Mouse (Mus musculus) liver, embryonic 14.5 days (tissue): ENCODE data around the gene Rin2. TPM values are rescaled to one million over a fixed set of nuclear protein-coding genes. Genes with fewer than 3 reads are reported as not detected.

Experiments used
- ATAC-seq: fragments of 200-750 bp; cut with Nextera tagmentation; 2 replicates; pipeline ENCODE4 v1.8.0; 2017; ENCODE audit warnings: moderate number of reproducible peaks, mild to moderate bottlenecking, moderate library complexity; ENCODE audit not compliant: insufficient read depth
- DNase-seq, 3 experiments: peaks; one replicate each; pipeline ENCODE4 v3.0.0-alpha.2; 2012 to 2013; ENCODE audit warnings: low read depth in 3 of 3, low spot score in 3 of 3
- H3K27ac ChIP-seq: fragments of 300-500 bp; sonication (generic); 2 replicates; pipeline ENCODE4 v1.5.1; 2014; ENCODE audit warnings: moderate library complexity, mild to moderate bottlenecking, control low read depth, inconsistent platforms
- H3K27me3 ChIP-seq: fragments of 300-500 bp; sonication (generic); 2 replicates; pipeline ENCODE4 v1.6.1; 2014; ENCODE audit warnings: mild to moderate bottlenecking, low read length, moderate library complexity; ENCODE audit not compliant: control insufficient read depth, insufficient read depth
- H3K36me3 ChIP-seq: fragments of 300-500 bp; sonication (generic); replicated peaks from 2 replicates; pipeline ENCODE4 v1.6.1; 2014; ENCODE audit warnings: low read depth; ENCODE audit not compliant: control insufficient read depth, insufficient read depth
- H3K4me1 ChIP-seq, 2 experiments: fragments of 200-500 bp in 1 of 2; fragments of 300-500 bp in 1 of 2; sonication (generic) in 1 of 2; replicated peaks; 2 replicates each; pipeline ENCODE4 v1.6.1; 2012 to 2014; ENCODE audit warnings: antibody characterized with exemption in 1 of 2, inconsistent platforms in 1 of 2, low read length in 1 of 2; ENCODE audit not compliant: control insufficient read depth in 2 of 2, insufficient read depth in 2 of 2
- H3K4me2 ChIP-seq: fragments of 300-500 bp; sonication (generic); 2 replicates; pipeline ENCODE4 v1.6.1; 2014; ENCODE audit warnings: low read depth, mild to moderate bottlenecking, control low read depth, moderate library complexity
- H3K4me3 ChIP-seq, 2 experiments: fragments of 200-500 bp in 1 of 2; fragments of 300-500 bp in 1 of 2; sonication (generic) in 1 of 2; 2 replicates each; pipeline ENCODE4 v1.5.1; 2012 to 2014; ENCODE audit warnings: low read depth in 2 of 2, low read length in 2 of 2, mild to moderate bottlenecking in 2 of 2, control low read depth in 1 of 2, inconsistent platforms in 1 of 2, moderate library complexity in 1 of 2; ENCODE audit not compliant: insufficient read depth in 1 of 2
- H3K9ac ChIP-seq: fragments of 300-500 bp; sonication (generic); replicated peaks from 2 replicates; pipeline ENCODE4 v1.6.1; 2014; ENCODE audit warnings: mild to moderate bottlenecking, control low read depth, moderate library complexity
- H3K9me3 ChIP-seq: fragments of 300-500 bp; sonication (generic); 2 replicates; pipeline ENCODE4 v1.6.1; 2016; ENCODE audit warnings: low read length, mixed read lengths; ENCODE audit not compliant: control insufficient read depth
- CTCF ChIP-seq: IDR thresholded peaks from 2 replicates; pipeline ENCODE4 v1.5.1; 2016; ENCODE audit warnings: antibody characterized with exemption, low read depth, control low read depth
- EP300 ChIP-seq: IDR thresholded peaks from 2 replicates; pipeline ENCODE4 v1.6.1; 2016; ENCODE audit warnings: antibody characterized with exemption, low read depth
- WGBS: fragments of 180-500 bp; shearing (Covaris S2); extraction: QIAGEN DNeasy Blood & Tissue Kit; methylation state at CpG from one replicate; pipeline ENCODE4 v1.1.7; 2014; ENCODE audit not compliant: insufficient replicate concordance; 5-methylcytosine and 5-hydroxymethylcytosine counted together
- microRNA-seq: library from miRNA; unstranded; fragments of <30 nt; microRNA quantifications from one replicate; pipeline ENCODE4, GENCODE M21; 2016
- polyA plus RNA-seq, 2 experiments: library from polyadenylated mRNA; depleted of rRNA in 1 of 2; stranded (reverse) in 1 of 2; unstranded in 1 of 2; fragments of >200 nt; fragmentation: Nextera tagmentation in 1 of 2; extraction: Ambion mirVana in 1 of 2; gene quantifications; 2 replicates each; pipeline versions ENCODE4 v1.2.1 to v1.2.3; 2012 to 2014

Gene Rin2
- polyA plus RNA-seq, 2 experiments: 1.1 to 1.7 TPM

GRCm38 (mm10) chr2:145936975-145937374 lies 262.0 kb downstream of the Rin2 start:
- Histone ChIP-seq H3K9ac (no peak overlapping the region), H3K4me2 (no peak overlapping the region), H3K36me3 (peaks cover 3% of the 10 kb centered on the region; the same call in 1 of the 2 replicates), H3K27me3 (no peaks in the 10 kb centered on the region), H3K4me3 (no peak overlapping the region), H3K27ac (no peak overlapping the region), H3K4me1 (peaks cover 5 to 8% of the 10 kb centered on the region in 2 experiments; a peak in 2 of 4 replicates), H3K9me3 (no peaks in the 10 kb centered on the region)
- no peak for TF ChIP-seq CTCF
- TF ChIP-seq EP300: no peak
- DNase-seq (no peak), ATAC-seq (no peak)
- WGBS: 59% methylated on average over 8 of the region's 8 CpGs

Small RNA genes lying within 50 kb of the gene (microRNA-seq; reads per million reads assigned to microRNA genes)
- gene Gm25026: not detected

Other genes starting within 250 kb of the Rin2 start
- 17.2 and 29.9 TPM in 2 replicates for gene Naa20, start 226.9 kb downstream of the Rin2 start, polyA plus RNA-seq (2012; rRNA removed)
- 70.2 and 73.7 TPM in 2 replicates for gene Naa20, start 226.9 kb downstream of the Rin2 start, polyA plus RNA-seq (2014; fragmentation: Nextera tagmentation; extraction: Ambion mirVana)